Mouse (Mus musculus): Measurements from ENCODE around the gene Taco1. TPM values are rescaled to one million over a fixed set of nuclear protein-coding genes. Genes with fewer than 3 reads are reported as not detected.
"Not testable (repeated sequence)": the region's sequence is repeated elsewhere in the genome, so short reads cannot be mapped to it uniquely, and the experiment has no call there.

The Taco1 gene
- 8.3 and 9.6 TPM in 2 replicates for polyA plus RNA-seq (2015; fragmentation: Nextera tagmentation; extraction: Ambion mirVana)

GRCm38 (mm10) chr11:106065923-106066571, at the start of gene Taco1:
Gene Taco1, plus strand, starts transcription at chr11:106066061.
- no peaks in the 10 kb centered on the region for H3K36me3 ChIP-seq
- under 1% methylated on average over 49 of the region's 49 CpGs for WGBS
- H3K9ac ChIP-seq (replicated peaks) = peak within 1 kb of the TSS; percentile 88
- peak; percentile 99 for ATAC-seq
- peaks cover 15% of the 10 kb centered on the region for H3K4me1 ChIP-seq (replicated peaks)
- no peaks in the 10 kb centered on the region for H3K27me3 ChIP-seq
- peak within 1 kb of the TSS; percentile 71 for H3K27ac ChIP-seq
- peak within 1 kb of the TSS; percentile 93 for H3K4me2 ChIP-seq (replicated peaks)
- no peaks in the 10 kb centered on the region for H3K9me3 ChIP-seq
- peak within 1 kb of the TSS; percentile 89 for H3K4me3 ChIP-seq (replicated peaks)

GRCm38 (mm10) chr11:106016440-106016839, 49.4 kb upstream of the Taco1 start:
- Histone ChIP-seq H3K27me3 (peaks cover 14% of the 10 kb centered on the region; the same call in 1 of the 2 replicates), H3K36me3 (no peaks in the 10 kb centered on the region), H3K9me3 (no peaks in the 10 kb centered on the region), H3K4me3 (replicated peaks) (no peak overlapping the region), H3K4me1 (replicated peaks) (peaks cover 30% of the 10 kb centered on the region), H3K27ac (no peak overlapping the region), H3K4me2 (replicated peaks) (no peak overlapping the region), H3K9ac (replicated peaks) (no peak overlapping the region)
- 78% methylated on average over 5 of the region's 5 CpGs for WGBS
- no peak for ATAC-seq

GRCm38 (mm10) chr11:106020051-106020763, 45.7 kb upstream of the Taco1 start:
- Histone ChIP-seq H3K4me3 (replicated peaks) (peak overlapping the region; percentile 47), H3K9ac (replicated peaks) (peak overlapping the region; percentile 66), H3K4me2 (replicated peaks) (peak overlapping the region; percentile 81), H3K36me3 (no peaks in the 10 kb centered on the region), H3K27me3 (peaks cover 21% of the 10 kb centered on the region), H3K27ac (peak overlapping the region; percentile 40), H3K9me3 (no peaks in the 10 kb centered on the region), H3K4me1 (replicated peaks) (peaks cover 14% of the 10 kb centered on the region)
- under 1% methylated on average over 50 of the region's 50 CpGs for WGBS
- ATAC-seq = peak; percentile 75

GRCm38 (mm10) chr11:106025774-106026173, 40.1 kb upstream of the Taco1 start:
- no peaks in the 10 kb centered on the region; the same call in 1 of the 2 replicates for H3K36me3 ChIP-seq
- no peak overlapping the region for H3K27ac ChIP-seq
- peaks cover 14% of the 10 kb centered on the region for H3K27me3 ChIP-seq
- H3K4me3 ChIP-seq (replicated peaks) = no peak overlapping the region
- WGBS = 84% methylated on average over 3 of the region's 3 CpGs
- no peak; the same call in 1 of the 2 replicates for ATAC-seq
- H3K4me2 ChIP-seq (replicated peaks) = no peak overlapping the region
- H3K4me1 ChIP-seq (replicated peaks) = 0 out of 2 replicates have a peak, but pooled peaks cover 4% of the 10 kb centered on the region
- H3K9me3 ChIP-seq = no peaks in the 10 kb centered on the region
- no peak overlapping the region for H3K9ac ChIP-seq (replicated peaks)

GRCm38 (mm10) chr11:106026465-106027151, 39.3 kb upstream of the Taco1 start:
- Histone ChIP-seq H3K27ac (no peak overlapping the region), H3K9me3 (no peaks in the 10 kb centered on the region), H3K36me3 (no peaks in the 10 kb centered on the region; the same call in 1 of the 2 replicates), H3K4me2 (replicated peaks) (no peak overlapping the region), H3K4me1 (replicated peaks) (no peaks in the 10 kb centered on the region), H3K9ac (replicated peaks) (no peak overlapping the region), H3K27me3 (peaks cover 5% of the 10 kb centered on the region), H3K4me3 (replicated peaks) (no peak overlapping the region)
- no peak for ATAC-seq
- 43% methylated on average over 10 of the region's 11 CpGs for WGBS

- Histone ChIP-seq H3K9ac (replicated peaks) (no peak overlapping the region), H3K27ac (no peak overlapping the region), H3K27me3 (no peaks in the 10 kb centered on the region; the same call in 1 of the 2 replicates), H3K4me2 (replicated peaks) (no peak overlapping the region), H3K9me3 (no peaks in the 10 kb centered on the region), H3K36me3 (no peaks in the 10 kb centered on the region; the same call in 1 of the 2 replicates), H3K4me1 (replicated peaks) (no peaks in the 10 kb centered on the region), H3K4me3 (replicated peaks) (no peak overlapping the region)
- peak; percentile 58; the same call in 1 of the 2 replicates for ATAC-seq
- WGBS = 95% methylated on average over 5 of the region's 5 CpGs
Observed at GRCm38 (mm10) chr11:106027607-106028006, 38.3 kb upstream of the Taco1 start.

GRCm38 (mm10) chr11:106032074-106032473, 33.8 kb upstream of the Taco1 start:
- Histone ChIP-seq H3K27ac (peak overlapping the region; percentile 73), H3K4me2 (replicated peaks) (peak overlapping the region; percentile 33; the same call in 1 of the 2 replicates), H3K9ac (replicated peaks) (peak overlapping the region; percentile 54), H3K4me3 (replicated peaks) (peak overlapping the region; percentile 34), H3K4me1 (replicated peaks) (peaks cover 14% of the 10 kb centered on the region)
- H3K27me3 ChIP-seq, ATAC-seq, H3K36me3 ChIP-seq, H3K9me3 ChIP-seq: not testable (repeated sequence)
- 18% methylated on average over 7 of the region's 25 CpGs for WGBS

- Histone ChIP-seq H3K36me3 (no peaks in the 10 kb centered on the region), H3K4me3 (replicated peaks) (peak overlapping the region; percentile 16), H3K4me1 (replicated peaks) (peaks cover 24% of the 10 kb centered on the region), H3K9ac (replicated peaks) (peak overlapping the region; percentile 52), H3K9me3 (no peaks in the 10 kb centered on the region), H3K27me3 (no peaks in the 10 kb centered on the region), H3K4me2 (replicated peaks) (peak overlapping the region; percentile 39), H3K27ac (peak overlapping the region; percentile 79)
- WGBS = 31% methylated on average over 11 of the region's 11 CpGs
- ATAC-seq = 0 out of 2 replicates have a peak, but pooled peaks have one; percentile 7
Observed at GRCm38 (mm10) chr11:106033491-106033919, 32.4 kb upstream of the Taco1 start.

GRCm38 (mm10) chr11:106034986-106035385, 30.9 kb upstream of the Taco1 start:
- Histone ChIP-seq H3K4me2 (replicated peaks) (no peak overlapping the region), H3K27me3 (no peaks in the 10 kb centered on the region), H3K27ac (no peak overlapping the region), H3K4me1 (replicated peaks) (peaks cover 37% of the 10 kb centered on the region), H3K4me3 (replicated peaks) (no peak overlapping the region), H3K9me3 (no peaks in the 10 kb centered on the region), H3K36me3 (no peaks in the 10 kb centered on the region), H3K9ac (replicated peaks) (no peak overlapping the region)
- ATAC-seq = no peak
- 88% methylated on average over 9 of the region's 9 CpGs for WGBS

GRCm38 (mm10) chr11:106036548-106037417, 29.1 kb upstream of the Taco1 start, which contains the start of gene Dcaf7:
Gene Dcaf7, plus strand, starts transcription at chr11:106036872.
- Histone ChIP-seq H3K36me3 (no peaks in the 10 kb centered on the region), H3K27ac (peak within 1 kb of the TSS; percentile 93), H3K4me2 (replicated peaks) (peak within 1 kb of the TSS; percentile 77), H3K27me3 (no peaks in the 10 kb centered on the region), H3K4me1 (replicated peaks) (peaks cover 40% of the 10 kb centered on the region), H3K4me3 (replicated peaks) (peak within 1 kb of the TSS; percentile 94), H3K9ac (replicated peaks) (peak within 1 kb of the TSS; percentile 92), H3K9me3 (no peaks in the 10 kb centered on the region)
- under 1% methylated on average over 66 of the region's 66 CpGs for WGBS
- peak; percentile 99 for ATAC-seq

GRCm38 (mm10) chr11:106037418-106037751, 28.5 kb upstream of the Taco1 start:
- peaks cover 40% of the 10 kb centered on the region for H3K4me1 ChIP-seq (replicated peaks)
- under 1% methylated on average over 13 of the region's 13 CpGs for WGBS
- ATAC-seq = peak; percentile 44
- H3K27ac ChIP-seq = peak overlapping the region; percentile 93
- H3K9ac ChIP-seq (replicated peaks) = peak overlapping the region; percentile 92
- H3K4me2 ChIP-seq (replicated peaks) = peak overlapping the region; percentile 74
- peak overlapping the region; percentile 94 for H3K4me3 ChIP-seq (replicated peaks)
- H3K27me3 ChIP-seq = no peaks in the 10 kb centered on the region
- no peaks in the 10 kb centered on the region for H3K36me3 ChIP-seq
- H3K9me3 ChIP-seq = no peaks in the 10 kb centered on the region

Data from midbrain, embryonic 13.5 days (tissue).